Mouse (Mus musculus): ENCODE results near the gene Stac2.

DNA sequence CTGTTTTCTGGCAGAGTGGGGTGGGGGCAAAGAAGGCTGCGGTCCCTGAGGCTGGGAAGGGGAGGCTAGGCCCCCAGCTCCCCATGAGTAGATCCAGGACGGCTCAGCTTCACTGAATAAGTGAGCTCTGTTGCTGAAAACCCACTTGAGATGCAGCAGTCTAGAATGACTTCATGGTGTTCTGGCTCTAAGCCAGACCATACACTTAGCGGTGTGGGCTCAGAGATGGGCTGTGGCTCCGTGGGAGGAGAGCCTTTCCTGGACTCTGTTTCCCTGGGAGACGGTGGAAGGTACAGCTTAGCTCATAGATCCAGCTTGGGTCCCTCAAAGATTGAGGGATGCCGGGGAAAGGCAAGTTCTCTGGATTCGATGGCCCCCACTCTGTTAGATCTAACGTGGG, 49.1 kb downstream of the Stac2 start:
- TF ChIP-seq POLR2A (IDR thresholded peaks at IDR 0.05; ENCODE audit: borderline replicate concordance, extremely low read depth, low read depth, low read length) (no peak), CTCF (IDR thresholded peaks at IDR 0.05; ENCODE audit: insufficient read depth, low read length) (no peak)

Measured in lung, adult 2 months (tissue).